Mouse (Mus musculus) ovary, postnatal 10 days (tissue): ENCODE measurements around the gene Nol7.

Experiments
- DNase-seq: peaks from one replicate; pipeline ENCODE4 v3.0.0; 2022; ENCODE audit warnings: low spot score

Gene Nol7

GRCm38 (mm10) chr13:43428436-43428835, 30.2 kb downstream of the Nol7 start:
- no peak for DNase-seq

- no peak for DNase-seq
Observed at GRCm38 (mm10) chr13:43433395-43433794, 35.2 kb downstream of the Nol7 start.

DNA sequence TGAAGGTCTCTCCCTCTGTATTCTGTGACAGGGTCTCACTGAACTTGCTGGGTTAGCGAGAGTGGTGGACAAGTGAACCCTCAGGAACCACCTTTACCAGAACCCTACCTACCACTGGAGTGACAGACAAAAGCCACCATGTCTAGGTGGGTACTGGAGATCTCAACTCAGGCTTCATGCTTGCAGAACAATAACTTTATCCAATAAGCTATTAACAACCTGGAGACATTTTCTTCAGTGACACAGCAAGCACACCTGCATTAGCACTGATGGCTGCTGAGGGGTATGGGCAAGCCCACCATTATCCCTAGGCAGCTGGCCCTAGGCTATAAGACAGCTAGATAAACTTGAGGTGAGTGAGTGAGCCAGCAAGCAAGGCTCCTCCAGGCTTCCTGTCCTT, 42.2 kb downstream of the Nol7 start:
- DNase-seq, result no peak

DNA sequence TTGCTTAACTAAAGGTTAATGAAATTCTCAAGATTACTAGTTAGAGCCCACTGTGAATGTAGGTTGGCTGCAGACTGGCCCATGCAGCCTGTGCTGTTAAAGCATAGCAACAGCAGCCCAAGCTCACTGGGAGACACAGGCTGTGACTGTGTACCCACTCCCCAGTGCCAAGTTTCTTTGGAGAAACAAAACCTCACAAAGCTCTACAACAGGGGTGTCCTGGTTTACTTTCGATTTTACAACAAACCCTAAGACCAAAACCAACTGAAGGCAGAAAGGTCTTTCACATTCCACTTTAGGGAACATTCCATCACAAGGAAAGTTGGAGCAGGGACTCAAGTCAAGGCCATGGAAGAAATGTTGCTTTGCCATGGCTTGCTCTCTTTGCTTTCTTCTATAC, 44.4 kb downstream of the Nol7 start:
- DNase-seq, result no peak

- DNase-seq, result no peak
Observed at GRCm38 (mm10) chr13:43443706-43444105, 45.5 kb downstream of the Nol7 start.

DNA sequence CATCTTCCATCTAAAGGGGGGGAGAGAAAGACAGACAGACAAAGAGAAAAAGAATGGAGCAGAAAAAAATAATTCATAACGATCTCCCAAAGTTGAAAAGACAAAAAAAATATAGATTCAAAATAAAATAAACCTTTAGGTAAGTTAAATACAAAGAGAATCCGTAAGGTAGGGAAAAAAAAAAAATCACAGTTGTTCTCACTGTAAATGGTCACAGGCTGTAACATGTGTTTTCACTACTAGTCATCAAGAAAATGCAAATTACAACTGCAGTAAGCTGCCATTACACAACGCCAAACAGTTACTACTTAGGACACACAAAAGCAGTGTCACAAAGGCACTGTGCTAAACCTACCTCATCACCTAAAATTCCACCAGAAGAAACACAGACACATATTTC, 46.5 kb downstream of the Nol7 start:
- DNase-seq, result no peak

DNA sequence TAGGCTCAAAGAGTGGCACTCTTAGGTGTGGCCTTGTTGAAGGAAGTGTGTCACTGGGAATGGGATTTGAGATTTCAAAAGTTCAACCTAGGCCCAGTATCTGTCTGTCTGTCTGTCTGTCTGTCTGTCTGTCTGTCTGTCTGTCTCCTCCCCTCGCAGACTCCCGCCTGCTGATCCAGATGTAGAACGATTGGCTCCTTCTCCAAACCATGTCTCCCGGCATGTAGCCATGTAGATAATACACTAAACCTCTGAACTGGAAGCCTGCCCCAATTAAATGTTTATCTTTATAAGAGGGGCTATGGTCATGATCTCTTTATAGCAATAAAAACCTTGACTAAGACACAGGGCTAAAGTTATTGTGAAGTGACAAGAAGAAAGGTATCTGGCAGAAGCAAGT, 47.6 kb downstream of the Nol7 start:
- DNase-seq, result no peak

DNA sequence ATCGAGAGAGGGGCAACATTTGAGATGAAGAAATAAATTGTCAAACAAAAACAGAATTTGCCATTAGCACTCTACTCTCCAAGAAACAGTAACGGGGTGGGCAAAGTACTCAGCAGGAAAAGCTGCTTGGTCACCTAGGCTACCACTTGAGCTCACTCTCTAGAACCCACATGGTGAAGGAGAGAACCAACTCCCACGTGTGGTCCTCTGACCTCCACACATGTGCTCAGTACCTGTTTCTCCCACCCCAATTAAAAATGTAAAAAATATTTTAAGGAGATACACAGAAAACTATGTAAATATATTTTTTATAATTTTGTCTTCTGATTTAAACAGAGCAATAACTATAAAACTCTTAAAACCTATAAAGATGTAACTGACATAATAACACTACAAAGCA, 49.5 kb downstream of the Nol7 start:
- no peak for DNase-seq

DNA sequence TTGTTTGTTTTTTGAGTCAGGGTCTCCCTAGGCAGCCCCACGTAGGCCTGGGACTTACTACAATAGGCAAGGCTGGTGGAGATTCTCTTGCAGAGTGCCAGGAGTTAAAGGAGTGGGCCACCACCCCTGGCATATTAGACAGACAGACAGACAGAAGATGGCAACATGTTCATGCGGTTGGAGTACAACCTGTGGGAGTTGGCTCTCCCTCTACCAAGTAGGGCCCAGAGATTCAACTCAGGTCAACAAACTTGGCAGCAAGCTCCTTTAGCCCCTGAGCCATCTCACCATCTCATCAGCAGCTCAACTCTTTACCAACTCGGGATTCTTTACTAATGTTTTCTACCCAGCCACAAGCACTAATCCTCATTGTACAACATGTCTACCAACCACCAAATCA, 52.5 kb downstream of the Nol7 start:
- no peak for DNase-seq

DNA sequence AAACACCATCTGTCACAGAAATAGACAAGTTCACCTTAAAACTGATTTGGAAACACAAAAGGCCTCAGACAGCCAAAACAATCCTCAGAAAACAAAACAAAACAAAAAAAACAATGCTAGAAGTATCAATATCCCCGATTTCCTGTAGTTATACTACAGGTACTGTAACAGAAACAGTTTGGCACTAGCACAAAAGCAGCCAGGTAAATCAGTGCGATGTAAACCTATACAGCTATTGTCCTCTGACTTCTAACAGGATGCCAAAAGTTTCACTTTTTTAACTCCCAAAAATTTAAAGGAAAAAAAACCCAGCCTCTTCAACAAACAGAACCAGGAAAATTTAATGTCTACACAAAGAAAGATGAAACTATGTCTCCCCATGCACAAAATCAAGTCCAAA, 54.0 kb downstream of the Nol7 start:
- DNase-seq, result no peak

GRCm38 (mm10) chr13:43452843-43453605, 54.8 kb downstream of the Nol7 start:
- DNase-seq, result no peak

- no peak for DNase-seq
Observed at GRCm38 (mm10) chr13:43454431-43454830, 56.2 kb downstream of the Nol7 start.
